Mouse (Mus musculus) layer of hippocampus, adult 2 months (tissue): Measurements from ENCODE around the gene Olfr522. TPM values are rescaled to one million over a fixed set of nuclear protein-coding genes. Genes with fewer than 3 reads are reported as not detected.
A peak's percentile ranks its signal among the peaks of the same experiment; 100 is the strongest.

Experiments used
- DNase-seq, 2 experiments: peaks; one replicate each; pipeline ENCODE4 v3.0.0; 2022; ENCODE audit warnings: low spot score in 2 of 2
- H3K27ac ChIP-seq: fragments of 200-600 bp; 2 replicates; pipeline ENCODE4 v1.8.1; 2022
- H3K4me3 ChIP-seq: fragments of 200-600 bp; 2 replicates; pipeline ENCODE4 v1.8.1; 2022; ENCODE audit warnings: mild to moderate bottlenecking
- CTCF ChIP-seq: fragments of 200-600 bp; conservative IDR thresholded peaks from 2 replicates; pipeline ENCODE4 v1.8.1; 2022; ENCODE audit warnings: antibody characterized with exemption, mild to moderate bottlenecking, moderate library complexity
- total RNA-seq, 2 experiments: library from RNA; stranded (reverse); gene quantifications; 2 replicates each; pipeline ENCODE4 v1.2.3; 2021

Olfr522 gene
- total RNA-seq, 2 experiments from 2014 or later, result not detected

DNA sequence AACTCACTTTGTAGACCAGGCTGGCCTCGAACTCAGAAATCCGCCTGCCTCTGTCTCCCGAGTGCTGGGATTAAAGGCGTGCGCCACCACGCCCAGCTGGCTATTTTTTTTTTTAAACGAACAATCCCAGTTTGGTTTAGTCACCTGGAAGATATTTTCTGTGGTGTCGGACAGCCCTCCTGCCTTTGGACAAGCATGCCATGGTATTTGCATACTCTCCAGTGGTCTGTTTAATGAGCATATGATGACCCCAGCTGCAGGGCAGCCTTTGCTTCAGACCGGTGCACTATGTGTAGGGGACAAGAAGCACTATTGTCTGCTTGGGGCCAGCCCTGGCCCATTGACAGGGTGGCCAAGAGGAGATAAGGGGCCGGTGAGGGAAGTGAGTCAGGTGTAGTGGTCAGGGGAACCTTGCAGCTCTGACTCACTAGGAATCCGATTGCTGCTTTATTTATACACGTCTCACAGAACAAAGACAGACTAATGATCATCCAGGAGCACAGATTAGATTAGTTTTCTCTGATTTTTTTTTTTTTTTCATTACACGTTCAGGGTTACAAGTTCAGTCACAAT is 43.1 kb downstream of the Olfr522 start:
- no peak for DNase-seq
- H3K4me3 ChIP-seq, result no peak overlapping the region
- TF ChIP-seq CTCF, result no peak
- no peak overlapping the region for H3K27ac ChIP-seq

DNA sequence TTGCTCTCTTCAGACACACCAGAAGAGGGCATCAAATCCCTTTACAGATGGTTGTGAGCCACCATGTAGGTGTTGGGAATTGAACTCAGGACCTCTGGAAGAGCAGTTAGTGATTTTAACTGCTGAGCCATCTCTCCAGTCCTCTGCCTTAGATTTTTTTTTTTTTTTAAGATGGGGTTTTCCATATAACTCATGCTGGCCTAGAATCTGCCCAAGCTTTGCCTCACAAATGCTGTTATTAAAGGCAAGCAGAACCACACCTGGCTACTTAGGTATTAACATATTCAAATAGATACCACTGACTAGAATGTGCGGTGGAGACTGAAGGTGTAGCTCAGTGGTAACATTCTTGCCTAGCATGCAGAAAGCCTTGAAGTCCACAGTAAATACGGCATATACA is 44.1 kb downstream of the Olfr522 start:
- DNase-seq, result no peak
- no peak overlapping the region for H3K27ac ChIP-seq
- TF ChIP-seq CTCF, result no peak
- no peak overlapping the region for H3K4me3 ChIP-seq

DNA sequence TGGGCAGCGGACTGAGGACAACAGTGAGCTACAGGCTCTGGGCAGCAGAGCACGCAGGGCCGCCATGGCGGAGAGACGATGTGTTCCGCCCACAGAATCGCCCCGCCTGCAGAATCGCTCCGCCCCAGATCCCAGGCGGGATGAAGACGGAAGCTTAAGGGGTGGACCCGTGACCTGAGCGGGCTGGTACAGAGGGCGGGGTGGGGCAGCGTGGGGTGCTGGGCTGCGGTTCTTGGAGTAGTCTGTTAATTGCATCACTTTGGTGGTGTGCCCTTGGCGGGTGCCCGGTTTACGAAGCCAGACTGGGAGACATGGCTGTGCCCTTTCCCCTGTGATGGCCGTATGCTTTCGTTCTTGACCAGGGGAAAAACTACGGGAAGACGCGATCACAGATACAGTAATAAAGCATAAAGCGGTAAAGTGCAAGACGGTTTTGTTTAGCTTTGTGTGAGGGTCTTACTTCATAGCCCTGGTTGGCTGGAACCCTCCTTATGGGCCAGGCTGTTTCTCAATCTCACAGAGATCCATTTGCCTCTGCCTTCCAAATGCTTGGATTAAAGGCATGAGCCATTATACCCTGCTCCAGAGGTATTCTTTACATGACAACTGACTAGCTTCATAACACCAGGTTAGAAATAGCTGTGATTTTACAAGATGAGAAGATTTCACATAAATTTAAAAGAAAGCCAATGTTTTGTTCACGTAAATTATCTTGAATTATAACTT is 48.1 kb downstream of the Olfr522 start, which contains the start of gene Echs1:
Gene Echs1 (minus strand): TSS at position 148 of the 726 bp plus-strand sequence.
- no peak for TF ChIP-seq CTCF
- peak within 1 kb of the TSS; percentile 96 for H3K4me3 ChIP-seq
- H3K27ac ChIP-seq, result peak within 1 kb of the TSS; percentile 96
- peak; percentile 87 to 89 for DNase-seq

DNA sequence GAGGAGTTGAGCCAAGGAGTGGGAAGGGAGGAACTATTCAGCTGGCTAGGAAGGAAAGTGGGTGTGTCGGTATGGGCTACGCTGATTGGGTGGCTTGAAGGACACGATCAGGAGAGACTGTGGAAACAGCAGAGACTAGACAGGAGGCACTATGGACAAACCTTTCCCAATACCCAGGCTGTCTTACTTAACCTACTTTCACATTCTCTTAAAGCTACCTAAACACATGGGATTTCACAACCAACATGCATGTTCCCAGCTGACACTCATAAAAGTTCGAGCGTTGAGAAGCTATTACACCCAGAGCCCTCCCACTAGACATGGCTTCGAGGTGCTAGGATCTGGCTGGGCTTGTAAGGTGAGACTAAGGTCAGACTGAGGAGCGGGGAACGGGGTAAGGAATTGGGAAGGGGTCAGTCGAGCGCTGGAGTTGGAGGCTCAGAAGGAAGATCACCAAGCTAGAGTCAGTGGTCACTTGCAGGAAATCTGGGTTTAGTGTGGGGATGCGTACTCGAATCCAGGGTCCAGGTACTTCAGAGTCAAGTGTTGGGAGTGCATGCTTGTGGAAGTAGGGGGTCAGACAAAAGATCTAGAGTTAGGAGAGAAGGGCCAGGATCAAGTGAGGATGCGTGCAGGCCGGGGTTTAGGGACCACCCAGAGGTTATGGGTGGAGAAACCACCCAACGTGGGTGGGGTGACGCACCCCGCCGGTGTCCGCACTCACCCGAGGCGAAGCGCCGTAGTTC is 48.8 kb downstream of the Olfr522 start, which contains the start of gene Paox:
Gene Paox (plus strand): TSS at position 217 of the 746 bp plus-strand sequence.
- no peak for TF ChIP-seq CTCF
- Histone ChIP-seq H3K4me3 (peak within 1 kb of the TSS; percentile 96), H3K27ac (peak within 1 kb of the TSS; percentile 96)
- peak; percentile 50 to 76 for DNase-seq

DNA sequence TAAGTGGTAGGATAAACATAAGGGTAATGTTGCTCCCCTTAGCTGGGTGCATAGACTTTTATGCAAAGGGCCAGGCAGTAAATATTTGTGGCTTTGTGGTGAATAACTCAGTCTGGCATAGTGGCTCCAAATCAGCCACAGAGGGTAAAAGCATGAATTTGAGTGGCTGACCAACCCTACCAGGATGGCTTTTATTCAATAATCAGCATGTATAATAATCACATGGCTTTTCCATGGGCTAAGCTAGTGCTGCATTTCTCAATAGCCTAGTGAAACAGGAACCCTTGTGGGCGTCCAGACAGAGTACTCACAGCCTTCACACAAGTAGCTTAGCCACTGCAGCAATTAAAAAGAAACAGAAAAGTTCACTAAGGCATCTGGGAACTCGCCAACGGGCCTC is 52.6 kb downstream of the Olfr522 start:
- DNase-seq, result no peak
- TF ChIP-seq CTCF, result no peak
- Histone ChIP-seq H3K27ac (no peak overlapping the region), H3K4me3 (no peak overlapping the region)

Other genes with a start within 250 kb of the Olfr522 start
- gene Utf1, start 221.0 kb downstream of the Olfr522 start, total RNA-seq, result not detected
- gene 6430531B16Rik, start 186.0 kb downstream of the Olfr522 start, total RNA-seq, result 1 to 10 TPM; 1.3 to 1.5 TPM
- gene Adam8, start 172.2 kb downstream of the Olfr522 start, total RNA-seq, result 1 to 10 TPM; 3.4 to 6.0 TPM
- gene Zfp511, start 128.4 kb downstream of the Olfr522 start, total RNA-seq, result 10 to 100 TPM; 24.8 to 28.7 TPM
- gene Tubgcp2, start 128.1 kb downstream of the Olfr522 start, total RNA-seq, result 10 to 100 TPM; 39.9 to 40.6 TPM
- gene Msx3, start 115.7 kb downstream of the Olfr522 start, total RNA-seq, result under 1 TPM in 1 of 2 experiments, not detected in 1; 0.15 TPM
- gene Caly, start 82.2 kb downstream of the Olfr522 start, total RNA-seq, result 100 to 1,000 TPM; 255 to 267 TPM
- not detected for gene Prap1, start 71.4 kb downstream of the Olfr522 start, total RNA-seq
- gene Fuom, start 62.3 kb downstream of the Olfr522 start, total RNA-seq, result 10 to 100 TPM; 46.6 to 48.5 TPM
- 1 to 10 TPM; 4.6 to 6.5 TPM for gene Paox, start 49.0 kb downstream of the Olfr522 start, total RNA-seq
- 10 to 100 TPM; 60.0 to 63.2 TPM for gene Echs1, start 48.3 kb downstream of the Olfr522 start, total RNA-seq
- gene Mtg1, start 27.2 kb downstream of the Olfr522 start, total RNA-seq, result 10 to 100 TPM; 27.8 to 27.9 TPM
- 100 to 1,000 TPM; 177 to 178 TPM for gene Sprn, start 9.9 kb downstream of the Olfr522 start, total RNA-seq
- under 1 TPM; 0.10 to 0.20 TPM for gene Olfr523, start 8.5 kb upstream of the Olfr522 start, total RNA-seq
- gene Olfr524, start 41.2 kb upstream of the Olfr522 start, total RNA-seq, result not detected
- under 1 TPM; 0.44 to 0.56 TPM for gene Cd163l1, start 53.5 kb upstream of the Olfr522 start, total RNA-seq
- under 1 TPM in 1 of 2 experiments, not detected in 1; 0.12 TPM for gene 5830411N06Rik, start 82.5 kb upstream of the Olfr522 start, total RNA-seq
- not detected for gene Olfr525, start 156.1 kb upstream of the Olfr522 start, total RNA-seq
- not detected for gene Olfr527, start 169.3 kb upstream of the Olfr522 start, total RNA-seq
- not detected for gene Olfr60, start 196.9 kb upstream of the Olfr522 start, total RNA-seq
- not detected for gene Olfr530, start 211.6 kb upstream of the Olfr522 start, total RNA-seq
- gene Olfr531, start 238.2 kb upstream of the Olfr522 start, total RNA-seq, result not detected